In the genomic region with DNA sequence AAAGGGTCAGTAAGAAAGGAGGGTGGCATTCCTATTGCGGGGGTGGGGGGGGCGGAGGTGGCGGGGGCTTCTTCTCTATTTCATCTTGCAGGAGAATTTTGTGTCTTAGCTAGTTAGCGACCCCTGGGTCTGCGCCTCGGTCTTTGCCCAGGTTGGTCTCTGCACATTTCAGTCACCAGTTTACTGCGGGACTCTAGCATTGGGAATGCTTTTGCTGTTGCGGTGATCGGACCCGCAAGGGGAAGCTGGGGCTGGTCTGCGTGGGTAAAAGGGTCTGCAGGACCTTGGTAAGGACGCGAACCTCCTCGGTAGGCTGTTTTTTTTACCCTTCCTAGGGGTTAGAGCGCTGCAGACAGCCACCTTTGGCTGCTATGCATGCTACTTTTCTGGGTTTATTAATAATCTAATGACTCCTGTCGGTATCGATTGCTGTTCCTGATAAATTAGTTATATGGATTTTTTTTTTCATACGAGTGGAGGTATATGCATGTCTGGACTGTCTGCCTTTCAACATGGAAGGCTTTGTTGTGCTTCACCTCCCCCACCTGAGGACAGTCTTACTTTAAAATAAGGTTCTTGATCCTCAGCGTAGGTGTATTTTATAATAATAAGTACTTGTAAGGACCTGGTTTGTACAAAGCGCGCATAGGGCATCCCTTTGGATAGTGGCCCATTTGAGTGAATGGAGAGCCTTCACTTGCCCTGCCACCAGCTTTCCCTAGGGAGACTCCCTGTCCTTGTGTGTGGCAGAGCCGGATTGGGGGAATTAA, we compare ENCODE assay signal across 8 mouse cellular contexts. TPM values are rescaled to one million over a fixed set of nuclear protein-coding genes. Genes with fewer than 3 reads are reported as not detected.
DNase-seq lines count a peak whose midpoint lies in the region; ATAC-seq and TF ChIP-seq lines count a peak whose summit lies in the region.

No protein-coding gene starts in this region.

- no peaks in the 10 kb centered on the region for H3K9me3 ChIP-seq in forebrain, embryonic 10.5 days
- no peaks in the 10 kb centered on the region for H3K9me3 ChIP-seq in midbrain, embryonic 16.5 days (replicated peaks; ENCODE audit: control insufficient read depth, low read length, poor library complexity, severe bottlenecking)

- peak overlapping the region; percentile 79 for H3K4me2 ChIP-seq in midbrain, embryonic 16.5 days (ENCODE audit: low read length)

- no peaks in the 10 kb centered on the region for H3K36me3 ChIP-seq in forebrain, embryonic 10.5 days (replicated peaks)
- H3K36me3 ChIP-seq in midbrain, embryonic 16.5 days (ENCODE audit: control insufficient read depth, insufficient read depth, low read length), result no peaks in the 10 kb centered on the region

- peak overlapping the region; percentile 100 for H3K27ac ChIP-seq in layer of hippocampus, adult 2 months
- peak overlapping the region; percentile 97 for H3K27ac ChIP-seq in forebrain, embryonic 10.5 days
- peak overlapping the region; percentile 98 for H3K27ac ChIP-seq in midbrain, embryonic 16.5 days (ENCODE audit: low read length)

- peak overlapping the region; percentile 97 for H3K9ac ChIP-seq in midbrain, embryonic 16.5 days (ENCODE audit: low read depth, low read length)

- peaks cover 23% of the 10 kb centered on the region for H3K4me1 ChIP-seq in forebrain, embryonic 10.5 days
- peaks cover 13% of the 10 kb centered on the region for H3K4me1 ChIP-seq in midbrain, embryonic 16.5 days (ENCODE audit: control insufficient read depth, insufficient read depth, low read length)

- H3K4me3 ChIP-seq in layer of hippocampus, adult 2 months, result peak overlapping the region; percentile 96
- H3K4me3 ChIP-seq in forebrain, embryonic 10.5 days, result peak overlapping the region; percentile 97
- peak overlapping the region; percentile 94 for H3K4me3 ChIP-seq in midbrain, embryonic 16.5 days (ENCODE audit: low read depth, low read length)

- 10% methylated on average over 22 of the region's 22 CpGs for WGBS in forebrain, embryonic 10.5 days
- WGBS in midbrain, embryonic 16.5 days, result 5% methylated on average over 20 of the region's 22 CpGs

- no peak for ATAC-seq in midbrain, embryonic 16.5 days

- TF ChIP-seq CTCF in layer of hippocampus, adult 2 months (conservative IDR thresholded peaks at IDR 0.05), result no peak

- no peak for DNase-seq in layer of hippocampus, adult 2 months (ENCODE audit: low spot score in 2 of 2)
- no peak for DNase-seq in layer of hippocampus, postnatal 36 days
- peak; percentile 44 for DNase-seq in NIH3T3 (ENCODE audit: low read depth)
- DNase-seq in forebrain, embryonic 10.5 days (ENCODE audit: extremely low spot score, low spot score), result peak; percentile 20
- peak; percentile 16 for DNase-seq in kidney, adult 9 months
- DNase-seq in gastrocnemius, postnatal 25 days, result no peak
- DNase-seq in frontal cortex, postnatal 14 days (ENCODE audit: low spot score in 2 of 2), result no peak

- peaks cover 6% of the 10 kb centered on the region; the same call in 1 of the 2 replicates for H3K27me3 ChIP-seq in forebrain, embryonic 10.5 days (ENCODE audit: poor library complexity, severe bottlenecking)
- H3K27me3 ChIP-seq in midbrain, embryonic 16.5 days (ENCODE audit: control insufficient read depth, insufficient read depth, low read depth, low read length), result no peaks in the 10 kb centered on the region

RNA-seq across cellular contexts. Expression of a gene that starts 2.0 kb away (rescaled TPM):
- 1,000 to 10,000 TPM; 1,026 to 1,053 TPM for total RNA-seq in layer of hippocampus, adult 2 months (2021)
- 1,000 to 10,000 TPM; 1,023 to 1,033 TPM for total RNA-seq in layer of hippocampus, postnatal 36 days (2021)
- polyA plus RNA-seq in forebrain, embryonic 10.5 days (2016; fragmentation: Nextera tagmentation; extraction: Ambion mirVana), result 89.8 and 90.5 TPM in 2 replicates
- polyA plus RNA-seq in midbrain, embryonic 16.5 days (2015; fragmentation: Nextera tagmentation; extraction: Ambion mirVana), result 238 and 246 TPM in 2 replicates
- 10 to 100 TPM; 62.0 to 62.8 TPM for total RNA-seq in gastrocnemius, postnatal 25 days (2021)

Comparison
In these comparisons a context has a peak if more than half of its experiments do, and no peak if none do; other contexts are left out.
1. DNase-seq: peak in NIH3T3 (single experiment), forebrain, embryonic 10.5 days (single experiment) and kidney, adult 9 months (single experiment); none in layer of hippocampus, adult 2 months (0 of 2), layer of hippocampus, postnatal 36 days (0 of 2), gastrocnemius, postnatal 25 days (single experiment) and frontal cortex, postnatal 14 days (0 of 2).
2. RNA of a gene that starts 2.0 kb away (total RNA-seq): 1,026 to 1,053 TPM in layer of hippocampus, adult 2 months and 1,023 to 1,033 TPM in layer of hippocampus, postnatal 36 days; 62.0 to 62.8 TPM in gastrocnemius, postnatal 25 days; every median in the first group is over 10 times any median in the second.
3. Peak in every context shown above with its lines, with median percentiles within 50 percentile points of each other: H3K27ac ChIP-seq and H3K4me3 ChIP-seq.